Mouse (Mus musculus) yolk sac, embryonic 10.5 days (tissue): Measurements from ENCODE around the gene Kndc1.

Source experiments
- DNase-seq: peaks from one replicate; pipeline ENCODE4 v3.0.0-alpha.2; 2017; ENCODE audit warnings: low spot score

The Kndc1 gene

DNA sequence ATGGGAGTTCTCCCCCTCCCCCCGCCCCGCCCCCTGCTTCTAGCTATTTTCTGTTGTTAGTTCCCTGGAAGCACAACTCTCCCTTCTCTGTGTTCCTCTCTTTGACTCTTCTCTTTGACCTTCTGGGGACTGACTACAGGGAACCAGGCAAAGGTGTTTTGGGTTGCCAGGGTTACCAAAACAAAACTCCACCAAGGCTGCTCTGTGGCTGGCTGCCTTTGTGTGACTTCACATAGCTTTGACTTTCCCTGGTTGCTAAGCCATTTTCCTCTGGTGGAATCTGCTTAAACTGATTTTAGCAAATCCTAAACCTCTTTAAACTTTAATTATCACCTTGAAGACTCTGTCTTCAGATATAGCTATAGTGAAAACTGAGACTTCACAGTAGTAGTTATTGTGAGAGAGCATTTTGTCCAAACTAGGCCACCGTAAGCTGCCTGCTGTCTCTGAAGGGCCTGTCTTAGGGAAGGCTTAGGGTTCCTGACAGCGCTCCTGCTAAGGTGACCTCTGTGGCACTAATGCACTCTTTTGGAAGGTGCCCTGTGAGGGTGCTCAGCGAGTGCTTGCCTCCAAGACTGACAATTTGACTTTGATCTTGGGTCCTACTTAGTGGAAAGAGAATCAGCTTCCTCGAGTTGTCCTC, 57.6 kb downstream of the Kndc1 start:
- DNase-seq: no peak

DNA sequence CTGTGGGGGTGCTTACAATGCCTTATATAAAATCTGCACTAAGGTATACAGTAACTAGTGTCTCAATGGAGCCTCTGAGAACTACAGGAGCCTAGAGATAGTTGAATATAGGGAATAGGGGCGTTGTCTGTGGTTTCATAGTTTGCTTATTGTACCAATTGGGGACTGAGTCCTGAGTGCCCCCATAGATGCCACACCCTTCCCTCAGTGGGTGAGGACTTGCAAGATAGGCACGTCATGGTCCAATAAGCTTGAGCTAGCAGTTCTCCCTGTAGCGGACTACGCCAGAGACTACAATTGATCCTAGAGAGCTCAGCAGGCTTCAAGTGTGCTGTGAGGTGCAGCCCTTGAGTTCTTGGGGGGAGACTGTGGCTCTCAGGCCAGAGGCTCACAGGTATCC, 61.0 kb downstream of the Kndc1 start:
- no peak for DNase-seq

DNA sequence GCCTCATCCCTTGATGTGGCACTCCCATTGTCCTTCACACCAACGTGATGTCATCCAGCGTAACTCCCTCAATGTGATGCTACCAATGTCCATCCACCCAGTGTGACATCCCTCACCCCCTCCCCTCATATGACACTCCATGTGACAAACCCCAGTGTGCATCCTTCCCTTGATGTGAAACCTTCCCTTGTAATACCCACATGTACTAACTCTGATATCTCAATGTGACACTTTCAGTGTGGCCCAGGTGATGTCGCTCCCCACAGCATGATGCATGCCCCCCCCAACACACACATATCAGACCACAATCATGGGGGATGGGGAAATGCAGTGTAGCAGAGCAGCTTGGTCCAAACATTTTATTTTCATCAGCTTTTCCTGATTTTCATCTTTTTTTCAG, 62.2 kb downstream of the Kndc1 start:
- DNase-seq: no peak

DNA sequence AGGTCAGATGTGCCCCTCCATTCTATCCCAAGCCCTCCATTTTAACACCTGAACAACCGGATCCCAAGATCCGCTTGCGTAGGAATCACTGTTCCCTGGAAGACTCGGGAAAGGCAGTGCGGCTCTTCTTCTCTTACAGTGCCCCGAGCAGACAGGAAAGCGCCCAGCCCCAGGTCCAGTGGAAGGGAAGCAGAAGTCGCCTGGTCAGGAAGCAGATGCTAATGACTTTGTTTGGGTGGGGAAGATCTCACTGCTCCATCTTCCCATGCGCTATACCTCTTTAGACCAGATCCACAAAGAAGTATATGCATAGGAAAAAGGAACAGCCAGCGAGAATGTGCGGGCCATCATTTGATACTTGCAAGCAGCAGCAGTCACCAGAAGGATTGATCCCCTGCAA, 62.9 kb downstream of the Kndc1 start:
- DNase-seq: no peak

DNA sequence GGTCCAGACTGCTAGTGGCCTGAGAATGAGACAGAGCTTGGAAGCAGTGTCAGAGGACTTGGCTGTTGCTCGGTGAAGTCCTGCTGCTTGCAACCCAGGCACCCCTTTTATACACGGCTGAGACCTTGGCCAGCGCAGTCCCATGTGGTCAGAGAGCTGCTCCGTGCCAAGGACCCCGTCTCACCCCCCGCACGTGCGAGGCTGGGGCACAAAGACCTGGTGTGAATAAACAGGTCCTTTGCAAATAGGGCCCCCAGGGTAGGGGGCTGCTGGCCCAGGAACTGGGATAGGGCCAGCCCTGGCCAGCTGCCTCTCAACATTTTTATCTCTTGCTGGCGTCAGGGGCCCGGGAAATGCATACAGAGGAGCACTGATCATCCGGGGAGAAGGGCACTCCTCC, 63.5 kb downstream of the Kndc1 start:
- no peak for DNase-seq

DNA sequence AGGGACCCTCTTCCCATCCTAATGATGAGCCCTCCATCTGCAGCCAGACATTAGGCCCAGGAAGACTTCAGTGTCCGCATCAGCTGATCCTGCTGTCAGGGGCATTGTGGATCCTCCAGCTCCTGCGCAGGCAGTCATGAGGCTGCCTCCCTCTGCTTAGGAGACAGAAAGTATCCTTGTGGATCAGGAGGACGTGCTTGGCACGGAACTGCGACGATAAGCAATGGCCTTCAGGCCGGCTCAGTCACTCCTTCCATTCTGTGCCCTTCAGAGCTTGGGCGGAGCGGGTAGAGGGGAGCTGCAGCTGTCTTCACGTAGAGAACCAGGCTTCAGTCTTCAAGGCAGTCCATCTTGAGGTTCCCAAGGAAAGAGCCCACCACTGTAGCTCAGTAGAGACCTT, 66.6 kb downstream of the Kndc1 start:
- no peak for DNase-seq

DNA sequence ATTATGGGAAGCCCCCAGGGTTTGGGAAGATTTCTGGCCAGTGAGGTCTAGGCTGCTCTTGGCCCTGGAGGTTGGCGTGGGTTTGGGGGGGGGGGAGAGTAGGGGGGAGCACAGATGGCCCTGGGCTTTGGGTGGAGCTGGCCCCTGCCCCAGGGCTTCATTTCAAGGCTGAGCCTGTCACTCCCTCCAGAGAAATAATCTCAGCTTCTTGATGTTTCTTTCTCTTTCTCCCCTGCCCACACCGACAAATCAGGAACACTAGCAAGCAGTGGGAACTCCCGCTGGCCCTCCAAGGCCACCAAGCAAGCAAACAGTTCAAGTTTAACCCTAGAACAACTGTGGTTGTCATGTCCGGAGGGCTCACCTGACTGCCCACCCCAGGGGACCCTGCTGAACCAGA, 69.3 kb downstream of the Kndc1 start:
- no peak for DNase-seq

DNA sequence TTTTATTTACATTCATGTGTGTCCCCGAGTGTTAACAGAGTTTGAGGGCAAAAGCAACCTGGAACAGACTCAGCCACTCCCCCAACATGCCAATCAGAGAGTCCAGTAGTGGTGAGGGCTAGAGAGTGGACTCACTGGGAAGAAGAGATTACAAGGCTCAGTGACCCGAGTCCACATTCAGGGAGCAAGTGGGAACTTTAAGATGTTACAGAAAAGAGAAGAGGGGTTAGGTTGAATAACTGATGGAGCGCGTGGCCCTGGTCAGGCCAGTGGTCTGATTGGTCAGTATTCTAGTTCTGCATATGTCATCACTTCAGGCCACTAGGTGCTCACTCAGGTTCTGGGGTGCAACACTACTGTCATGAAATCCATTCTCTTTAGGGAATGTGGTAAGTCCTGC, 72.7 kb downstream of the Kndc1 start:
- DNase-seq: no peak

DNA sequence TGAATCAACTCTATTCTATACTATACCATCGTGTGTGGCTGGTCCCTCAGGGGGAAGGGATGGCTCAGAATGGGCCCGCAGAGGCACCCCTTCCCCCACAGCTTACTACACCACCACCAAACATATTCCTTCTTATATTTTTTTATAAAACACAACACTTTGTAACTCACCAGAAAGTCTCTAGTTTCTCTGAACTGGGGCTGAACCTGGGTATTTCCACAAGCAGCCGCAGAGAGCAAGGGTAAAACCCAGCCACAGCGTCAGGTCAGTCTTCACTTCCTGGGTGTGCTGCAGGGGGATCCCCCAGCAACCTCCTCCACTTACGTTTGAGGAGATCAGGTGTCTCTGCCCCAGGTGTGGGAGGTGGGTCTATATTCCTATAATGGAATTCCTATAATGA, 73.9 kb downstream of the Kndc1 start:
- DNase-seq: no peak

DNA sequence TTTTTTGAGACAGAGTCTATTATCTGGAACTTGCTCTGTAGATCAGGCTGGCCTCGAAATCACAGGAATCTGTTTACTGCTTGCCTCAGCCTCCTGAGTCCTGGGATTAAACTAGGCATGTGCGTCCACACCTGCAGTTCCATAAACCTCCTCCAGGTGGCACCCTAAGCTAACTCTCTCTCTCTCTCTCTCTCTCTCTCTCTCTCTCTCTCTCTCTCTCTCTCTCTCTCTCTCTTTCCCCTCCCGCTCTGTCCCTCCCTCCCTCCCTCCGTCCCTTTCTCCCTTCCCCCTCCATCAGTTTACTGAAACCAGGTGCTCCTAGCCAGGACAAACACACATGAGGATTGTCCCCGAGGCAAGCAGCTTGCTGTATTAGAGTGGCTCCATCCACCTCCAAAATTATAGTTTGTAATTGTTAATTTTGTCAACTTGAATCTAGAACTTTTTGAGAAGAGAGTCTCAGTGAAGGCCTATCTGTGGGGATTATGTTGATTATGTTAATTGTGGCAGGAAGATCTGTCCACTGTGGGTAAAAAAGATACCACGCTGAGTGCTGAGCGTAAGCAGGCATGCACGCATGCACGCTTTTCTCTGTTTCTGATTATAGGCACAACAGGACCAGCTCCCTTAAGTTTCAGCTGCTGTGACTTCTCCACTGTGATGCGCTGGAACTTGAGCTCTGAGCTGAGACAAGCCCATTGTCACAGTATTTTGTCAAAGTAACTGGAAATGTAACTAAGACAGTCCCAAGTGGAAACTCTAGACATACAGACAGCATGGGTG, 75.0 kb downstream of the Kndc1 start:
- DNase-seq: peak; percentile 63

DNA sequence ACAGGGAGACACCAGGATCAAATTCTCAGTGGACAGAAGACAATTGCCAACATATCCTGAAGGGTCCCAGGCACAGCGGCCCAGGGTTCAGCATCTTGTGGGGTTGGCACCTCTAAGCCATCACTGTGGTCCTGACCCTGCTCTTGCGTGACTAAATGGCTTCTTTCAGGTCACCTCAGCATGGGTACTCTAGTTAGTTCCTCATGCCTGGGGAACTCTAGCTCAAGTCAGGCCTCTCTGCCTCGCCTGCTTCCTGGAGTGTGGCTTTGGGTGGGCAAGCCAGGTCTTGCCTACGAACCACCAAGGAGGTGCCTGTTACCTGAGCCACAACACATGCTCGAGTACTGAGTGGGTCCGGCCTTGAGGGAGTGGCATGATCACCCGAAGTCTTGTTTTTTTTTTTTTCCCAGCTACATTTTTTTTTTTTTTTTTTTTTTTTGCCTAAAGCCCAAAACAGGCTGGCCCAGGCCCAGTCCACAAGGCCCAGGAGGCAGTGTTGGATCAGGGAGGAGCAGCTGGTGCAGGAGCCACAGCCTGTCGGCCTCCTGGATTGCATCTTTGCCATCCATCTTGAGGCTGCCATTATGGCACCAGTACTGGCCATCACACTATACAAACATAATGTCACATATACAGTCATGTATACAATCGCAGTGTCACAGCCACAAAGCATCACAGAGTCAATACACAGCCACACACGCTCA, 75.9 kb downstream of the Kndc1 start:
- DNase-seq: no peak

DNA sequence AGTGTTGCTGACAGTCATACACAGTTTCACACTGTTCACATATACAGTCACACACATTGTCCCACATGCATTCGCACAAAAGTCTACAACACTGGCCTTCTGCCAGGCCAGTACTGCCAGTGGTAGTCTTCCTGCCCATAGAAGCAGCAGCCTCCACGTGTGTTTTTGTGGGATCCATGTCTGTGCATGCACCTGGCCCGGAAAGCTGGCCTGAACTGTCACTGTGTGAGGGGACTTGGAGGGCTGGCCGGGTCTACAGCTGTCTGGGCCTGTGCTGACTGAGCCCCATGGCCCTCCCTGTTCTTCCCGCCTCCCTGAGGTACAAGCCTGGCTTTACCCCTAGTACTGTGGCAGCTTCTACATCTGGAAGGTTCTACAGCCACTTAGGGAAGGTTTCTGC, 76.5 kb downstream of the Kndc1 start:
- DNase-seq: no peak

DNA sequence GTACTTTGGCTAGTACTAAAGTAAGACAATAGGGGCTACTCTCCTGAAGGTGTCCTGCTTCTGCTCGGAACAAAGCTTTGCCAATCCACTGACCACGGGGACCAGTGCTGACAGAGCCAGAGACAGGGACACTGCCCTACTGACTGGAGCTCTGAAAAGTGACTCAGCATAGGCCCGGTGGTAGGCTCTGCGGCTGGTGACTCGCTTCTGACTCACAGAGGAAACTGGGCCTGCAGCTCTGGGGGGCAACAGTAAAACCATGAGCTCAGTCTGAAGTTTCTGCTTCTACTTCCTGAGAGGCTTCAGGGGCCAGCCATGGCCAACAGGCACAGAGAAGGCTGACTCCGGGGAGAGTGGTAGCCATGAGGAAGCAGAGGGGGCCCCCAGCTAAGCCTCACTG, 76.9 kb downstream of the Kndc1 start:
- no peak for DNase-seq

DNA sequence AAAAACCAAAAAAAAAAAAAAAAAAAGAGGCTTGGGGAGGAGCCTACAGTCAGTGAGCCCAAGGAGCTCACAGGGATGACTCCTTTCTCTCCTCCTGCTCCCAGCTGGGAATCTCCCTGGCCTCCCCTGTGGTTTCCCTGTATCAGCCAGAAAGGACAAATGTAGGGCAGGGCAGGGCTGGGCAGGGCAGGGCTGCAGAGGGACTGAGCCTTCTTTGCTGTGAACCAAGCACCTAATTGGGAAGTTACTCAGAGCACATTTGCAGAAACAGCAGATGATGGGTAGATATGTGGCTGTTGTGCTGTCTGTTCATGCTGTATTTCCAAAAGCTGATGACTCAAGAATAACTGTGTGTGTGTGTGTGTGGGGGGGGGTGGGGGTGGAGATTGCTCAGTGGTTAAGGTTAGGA, 78.4 kb downstream of the Kndc1 start:
- DNase-seq: no peak

DNA sequence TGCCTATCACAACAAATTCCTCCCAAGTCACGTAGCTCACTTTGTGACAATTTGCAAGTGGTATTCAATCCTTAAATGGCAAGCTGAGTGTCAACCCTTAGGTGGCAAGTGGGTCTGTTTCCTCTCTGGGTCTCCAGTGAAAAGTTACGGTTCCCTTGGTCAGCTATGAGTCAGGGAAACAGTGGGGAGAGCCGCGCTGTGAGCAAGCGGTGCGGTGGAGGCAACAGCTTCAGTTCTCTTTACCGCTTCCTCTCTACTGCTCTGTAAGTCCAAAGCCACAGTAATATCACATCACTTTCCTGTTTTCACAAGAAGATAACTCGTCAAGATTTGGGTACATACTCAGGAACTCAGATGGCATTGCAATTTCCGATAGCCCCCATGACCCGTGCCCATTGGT, 79.8 kb downstream of the Kndc1 start:
- DNase-seq: no peak

DNA sequence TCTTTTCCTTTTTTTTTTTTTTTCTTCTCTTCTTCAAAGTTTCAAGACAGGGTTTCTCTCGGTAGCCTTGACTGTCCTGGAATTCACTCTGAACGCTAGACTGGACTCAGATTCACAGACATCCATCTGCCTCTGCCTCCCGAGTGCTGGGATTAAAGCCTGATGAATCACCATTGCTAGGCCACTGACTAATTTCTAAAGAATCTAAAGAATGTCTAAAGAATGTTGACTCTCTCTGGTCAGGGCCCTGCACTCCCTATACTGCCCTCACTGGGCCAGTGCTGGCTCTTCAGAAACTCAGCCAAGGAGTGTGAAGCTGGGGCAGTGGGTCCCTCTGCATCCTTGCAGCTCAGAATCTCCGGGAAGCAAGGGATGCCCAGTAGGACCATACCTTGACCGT, 81.0 kb downstream of the Kndc1 start:
- peak; percentile 64 for DNase-seq

DNA sequence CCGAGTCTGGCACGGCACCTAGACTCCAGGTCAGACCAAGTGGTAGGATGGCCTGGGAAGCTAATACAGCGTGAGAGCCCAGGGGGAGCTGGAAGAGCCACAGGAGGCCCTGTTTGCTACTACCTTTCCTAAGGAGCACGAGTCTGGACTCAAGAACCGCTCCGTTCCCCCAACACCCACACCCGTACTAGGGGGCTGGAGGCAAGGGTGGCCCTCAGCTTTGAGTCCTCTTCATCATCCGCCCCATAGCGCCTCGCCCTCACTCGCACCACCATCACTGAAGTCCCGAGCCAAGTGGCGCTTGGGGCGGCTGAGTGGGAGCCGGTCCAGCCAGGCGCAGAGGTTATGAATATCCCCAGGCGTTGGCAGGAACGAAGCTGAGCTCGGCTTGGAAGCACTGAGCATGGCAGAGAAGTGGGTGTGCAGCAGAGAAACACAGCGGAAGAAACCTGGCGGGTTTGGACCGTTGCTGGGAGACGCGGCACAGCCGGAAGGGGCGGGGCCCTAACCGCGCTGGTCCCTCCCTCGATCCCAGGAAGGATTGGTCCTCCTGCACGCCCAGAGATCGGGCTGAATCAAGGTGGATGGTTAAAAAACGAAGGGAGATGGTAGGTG, 83.9 kb downstream of the Kndc1 start, which contains the start of gene 6430531B16Rik:
Gene 6430531B16Rik, minus strand, starts transcription at position 478 of the 615 bp plus-strand sequence.
- DNase-seq: peak; percentile 75

DNA sequence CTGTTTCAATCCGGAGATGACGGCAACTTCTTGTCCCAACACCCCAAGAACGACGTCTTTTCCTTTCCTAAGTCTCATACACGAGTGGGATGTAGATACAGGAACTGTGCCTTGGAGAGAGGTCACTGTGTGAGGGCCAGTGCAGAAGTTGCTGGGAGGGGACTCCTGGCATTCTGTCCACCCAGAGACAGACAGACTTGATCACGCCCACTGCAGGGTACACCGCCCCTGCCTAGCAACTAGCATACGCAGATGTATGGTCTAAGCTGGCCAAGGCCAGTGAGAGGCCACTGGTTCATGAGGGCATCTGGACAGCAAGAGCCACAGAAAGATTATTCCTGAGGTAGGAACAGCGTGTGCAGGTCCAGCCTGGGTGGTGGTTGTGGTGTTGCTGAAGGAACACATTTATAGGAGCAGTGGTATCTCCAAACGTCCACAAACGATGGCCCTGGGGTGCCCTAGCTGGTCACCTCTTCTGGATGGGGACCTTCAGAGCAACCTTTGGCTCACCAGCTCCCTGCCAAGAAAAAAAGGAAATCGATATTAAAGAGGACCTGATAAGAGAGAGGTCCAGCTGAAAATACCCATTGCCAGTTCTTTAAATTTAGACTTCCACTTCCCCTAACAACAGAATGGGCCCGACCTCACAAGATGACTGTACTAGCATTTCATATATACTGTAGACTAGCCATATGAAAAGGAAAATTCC, 84.7 kb downstream of the Kndc1 start:
- DNase-seq: no peak

DNA sequence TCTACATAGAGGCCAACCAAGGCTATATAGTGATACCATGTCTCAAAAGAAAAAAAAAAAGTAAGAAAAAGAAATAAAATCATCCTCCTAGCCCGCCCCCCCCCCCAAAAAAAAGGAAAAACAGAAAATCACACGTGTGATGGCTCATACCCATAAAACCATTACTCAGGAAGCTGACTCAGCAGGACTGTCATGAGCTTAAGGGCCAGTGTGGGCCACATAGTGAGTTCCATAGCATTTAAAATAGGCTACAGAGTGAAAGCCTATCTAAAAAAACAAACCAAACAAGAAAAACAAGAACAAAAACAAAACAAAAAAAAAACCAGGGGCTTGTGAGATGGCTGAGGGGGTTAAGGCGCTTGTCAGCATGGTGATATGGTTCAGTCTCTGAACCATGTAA, 86.3 kb downstream of the Kndc1 start:
- DNase-seq: no peak

DNA sequence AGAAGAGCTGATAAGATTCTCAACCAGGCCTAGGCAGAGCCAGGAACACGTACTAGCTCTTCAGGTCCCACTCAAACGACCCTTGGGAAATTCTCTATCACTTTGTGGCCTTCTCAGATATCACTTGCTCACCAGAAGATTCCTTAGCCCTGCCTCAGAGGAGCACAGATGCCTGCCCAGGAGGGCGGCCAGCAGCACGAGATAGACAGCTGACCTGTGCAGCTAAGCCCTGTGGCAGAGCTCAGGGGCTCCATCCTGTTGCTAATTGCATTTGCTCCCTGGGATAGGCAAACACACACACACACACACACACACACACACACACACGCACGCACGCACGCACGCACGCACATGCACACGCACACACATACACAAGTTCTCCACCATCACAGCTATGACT, 87.6 kb downstream of the Kndc1 start:
- no peak for DNase-seq

DNA sequence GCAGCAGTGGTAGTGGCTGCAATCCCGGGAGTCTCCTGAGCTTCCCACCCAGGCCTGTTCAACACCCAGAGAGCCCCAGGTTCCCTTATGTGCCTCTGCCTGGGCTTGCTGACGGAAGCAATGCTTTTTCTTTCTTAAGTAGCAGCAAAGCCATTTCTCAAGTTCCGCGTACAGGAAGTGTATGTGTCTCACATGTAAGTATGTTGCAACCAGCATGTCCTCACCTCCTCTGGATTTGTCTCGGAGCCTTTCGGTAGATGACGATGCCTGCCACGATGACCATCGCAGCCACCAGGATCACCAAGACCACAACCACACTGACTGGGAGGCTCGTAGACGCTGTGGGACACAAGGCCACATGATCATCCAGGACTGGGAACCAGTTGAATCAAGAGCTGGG, 90.0 kb downstream of the Kndc1 start:
- DNase-seq: no peak

DNA sequence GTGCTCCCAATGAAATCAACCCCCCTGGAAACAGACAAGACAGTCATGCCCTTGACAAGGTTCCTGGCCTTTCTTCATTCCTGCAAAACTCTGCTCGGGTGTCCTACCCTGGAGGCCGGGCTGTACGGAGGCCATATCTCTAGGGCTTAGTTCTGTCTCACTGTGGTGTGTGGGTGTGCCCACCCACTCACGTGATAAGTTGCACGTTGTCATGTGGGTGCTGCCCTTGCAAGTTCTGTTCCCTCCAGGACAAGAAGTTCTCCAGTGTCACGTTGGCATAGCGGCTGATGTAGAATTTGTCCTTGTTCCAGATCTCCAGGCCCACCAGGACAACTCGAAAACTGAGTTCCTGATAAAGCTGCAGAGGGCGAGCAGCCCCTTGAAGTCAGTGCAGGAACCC, 93.8 kb downstream of the Kndc1 start:
- no peak for DNase-seq
